Mouse (Mus musculus): ENCODE measurements around the gene Sema5a. TPM values are rescaled to one million over a fixed set of nuclear protein-coding genes. Genes with fewer than 3 reads are reported as not detected.

Gene Sema5a
- total RNA-seq, 2 experiments from 2014 or later = 21.4 to 23.4 TPM

- no peak for DNase-seq
Measured at GRCm38 (mm10) chr15:32247281-32247680, 2.7 kb downstream of the Sema5a start.

GRCm38 (mm10) chr15:32254806-32255205 lies 10.2 kb downstream of the Sema5a start:
- DNase-seq = no peak

- no peak for DNase-seq
Measured at GRCm38 (mm10) chr15:32257340-32257739, 12.7 kb downstream of the Sema5a start.

GRCm38 (mm10) chr15:32257886-32258319 lies 13.3 kb downstream of the Sema5a start:
- no peak for DNase-seq

GRCm38 (mm10) chr15:32259362-32260096 lies 14.9 kb downstream of the Sema5a start:
- no peak for DNase-seq

GRCm38 (mm10) chr15:32260942-32261341 lies 16.3 kb downstream of the Sema5a start:
- DNase-seq = no peak

GRCm38 (mm10) chr15:32263651-32264050 lies 19.0 kb downstream of the Sema5a start:
- no peak for DNase-seq

- DNase-seq = no peak
Measured at GRCm38 (mm10) chr15:32264822-32265377, 20.3 kb downstream of the Sema5a start.

GRCm38 (mm10) chr15:32265378-32265934 lies 20.8 kb downstream of the Sema5a start:
- peak; percentile 23 for DNase-seq

- DNase-seq = no peak
Measured at GRCm38 (mm10) chr15:32266122-32266820, 21.7 kb downstream of the Sema5a start.

- DNase-seq = no peak
Measured at GRCm38 (mm10) chr15:32270106-32270505, 25.5 kb downstream of the Sema5a start.

GRCm38 (mm10) chr15:32273925-32274324 lies 29.3 kb downstream of the Sema5a start:
- DNase-seq = no peak

- DNase-seq = no peak
Measured at GRCm38 (mm10) chr15:32275020-32275419, 30.4 kb downstream of the Sema5a start.

- DNase-seq = no peak
Measured at GRCm38 (mm10) chr15:32278600-32278999, 34.0 kb downstream of the Sema5a start.

GRCm38 (mm10) chr15:32281374-32281773 lies 36.8 kb downstream of the Sema5a start:
- DNase-seq = no peak

- DNase-seq = no peak
Measured at GRCm38 (mm10) chr15:32284688-32285087, 40.1 kb downstream of the Sema5a start.

GRCm38 (mm10) chr15:32286296-32286695 lies 41.7 kb downstream of the Sema5a start:
- no peak for DNase-seq

GRCm38 (mm10) chr15:32288480-32288879 lies 43.9 kb downstream of the Sema5a start:
- DNase-seq = peak; percentile 75

GRCm38 (mm10) chr15:32291000-32291399 lies 46.4 kb downstream of the Sema5a start:
- DNase-seq = no peak

- DNase-seq = peak; percentile 3
Measured at GRCm38 (mm10) chr15:32296523-32296922, 51.9 kb downstream of the Sema5a start.

- DNase-seq = no peak
Measured at GRCm38 (mm10) chr15:32297266-32297665, 52.7 kb downstream of the Sema5a start.

GRCm38 (mm10) chr15:32298525-32298924 lies 53.9 kb downstream of the Sema5a start:
- DNase-seq = no peak

- no peak for DNase-seq
Measured at GRCm38 (mm10) chr15:32300991-32301390, 56.4 kb downstream of the Sema5a start.
